14 mouse cellular contexts compared by ENCODE assay signal in the genomic region with DNA sequence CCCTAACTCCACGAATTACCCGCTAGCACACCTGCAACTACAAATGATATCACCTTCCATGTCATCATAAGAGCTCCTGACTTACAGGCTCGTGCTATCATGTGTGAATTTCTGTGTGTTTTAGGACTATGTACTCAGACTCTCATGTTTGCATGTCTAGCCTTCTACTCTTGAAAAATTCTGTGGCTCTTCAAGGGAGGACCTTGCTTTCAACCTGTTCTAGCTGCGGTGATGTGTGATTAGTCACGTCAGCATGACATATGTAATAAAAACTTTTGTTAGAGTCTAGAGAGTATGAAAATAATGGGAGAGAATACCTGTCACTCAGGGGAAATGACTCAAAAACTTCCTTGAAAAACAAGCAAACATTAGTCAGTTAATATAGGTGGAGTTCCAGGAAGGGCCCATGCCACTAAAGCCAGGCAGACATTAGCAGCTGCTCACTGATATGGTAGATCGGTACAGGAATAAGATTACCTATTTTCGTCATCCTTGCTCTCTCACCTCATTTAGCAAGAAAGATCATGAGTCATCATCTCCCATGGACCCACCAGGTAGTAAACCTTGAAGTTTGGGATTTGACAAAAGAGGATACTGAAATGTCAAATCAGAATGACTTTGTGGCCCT. TPM values are rescaled to one million over a fixed set of nuclear protein-coding genes. Genes with fewer than 3 reads are reported as not detected.
"Had no signal": no experiment of that assay in that cellular context is flagged by ENCODE, and none has a peak within 500 bp of the region (broad histone marks: within the 10 kb centered on the region; RNA-seq: fewer than 3 reads in every experiment).

No protein-coding gene starts in this region.

- H3K9me3 ChIP-seq: limb, embryonic 13.5 days; midbrain, embryonic 13.5 days had no signal

- H3K4me3 ChIP-seq: limb, embryonic 13.5 days; midbrain, embryonic 13.5 days had no signal

- H3K4me2 ChIP-seq: limb, embryonic 13.5 days; midbrain, embryonic 13.5 days had no signal

- ATAC-seq: midbrain, embryonic 13.5 days had no signal

- H3K4me1 ChIP-seq: midbrain, embryonic 13.5 days had no signal

- H3K36me3 ChIP-seq: limb, embryonic 13.5 days; midbrain, embryonic 13.5 days had no signal

- H3K9ac ChIP-seq: limb, embryonic 13.5 days; liver, embryonic 14.5 days; midbrain, embryonic 13.5 days had no signal

- H3K27ac ChIP-seq: limb, embryonic 13.5 days; liver, embryonic 14.5 days; midbrain, embryonic 13.5 days had no signal

- DNase-seq: kidney, adult 9 months; kidney, postnatal 14 days; layer of hippocampus, adult 9-11 months; left cerebral cortex, postnatal 4 days; lung, adult 18-20 months; right cerebral cortex, postnatal 25 days; thymus, adult 2 months; thymus, postnatal 25 days had no signal

- H3K27me3 ChIP-seq: limb, embryonic 13.5 days; midbrain, embryonic 13.5 days had no signal

RNA-seq across cellular contexts. Expression of a gene that starts 15.0 kb away (rescaled TPM):
- total RNA-seq: left cerebral cortex, adult 18-20 months; left cerebral cortex, postnatal 10 days; left cerebral cortex, postnatal 4 days; midbrain, postnatal 0 days had no signal
- polyA plus RNA-seq: limb, embryonic 13.5 days; liver, embryonic 14.5 days had no signal
